In the genomic region with DNA sequence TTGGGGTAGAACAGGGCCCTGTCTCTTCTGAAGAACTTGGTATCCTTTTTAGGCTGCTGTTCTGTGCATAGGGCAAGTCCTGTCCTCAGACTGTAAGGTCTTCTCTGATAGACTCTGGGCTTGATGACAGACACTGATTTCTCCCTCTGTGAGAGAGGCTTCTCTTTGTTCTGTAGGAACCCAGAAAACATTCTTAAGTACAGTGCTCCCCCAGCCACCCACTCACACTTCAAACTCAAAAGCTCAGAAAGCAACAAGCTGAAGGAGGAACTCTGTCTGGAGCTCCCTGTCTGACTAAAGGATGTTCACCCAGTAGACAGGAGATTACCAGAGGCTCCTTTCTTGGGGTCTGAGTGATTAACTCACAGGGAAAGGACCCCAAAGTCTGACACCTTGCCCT, we compare ENCODE assay signal across 28 mouse cellular contexts. TPM values are rescaled to one million over a fixed set of nuclear protein-coding genes. Genes with fewer than 3 reads are reported as not detected.
DNase-seq lines count a peak whose midpoint lies in the region; ATAC-seq and TF ChIP-seq lines count a peak whose summit lies in the region.
"Had no signal": no experiment of that assay in that cellular context is flagged by ENCODE, and none has a peak within 500 bp of the region (broad histone marks: within the 10 kb centered on the region; RNA-seq: fewer than 3 reads in every experiment).

No protein-coding gene starts in this region.

- peak overlapping the region; percentile 41; the same call in 1 of the 2 replicates for H3K27ac ChIP-seq in layer of hippocampus, adult 2 months
- H3K27ac ChIP-seq in forebrain, embryonic 11.5 days (ENCODE audit: low read depth, low read length) = no peak overlapping the region
- H3K27ac ChIP-seq: embryonic facial prominence, embryonic 12.5 days; forebrain, embryonic 15.5 days; heart, adult 2 months; heart, embryonic 15.5 days; hindbrain, embryonic 13.5 days; limb, embryonic 13.5 days; lung, embryonic 15.5 days; midbrain, embryonic 10.5 days; midbrain, embryonic 15.5 days; neural tube, embryonic 13.5 days had no signal

- H3K9ac ChIP-seq in forebrain, embryonic 11.5 days (ENCODE audit: low read length) = no peak overlapping the region
- H3K9ac ChIP-seq: embryonic facial prominence, embryonic 12.5 days; forebrain, embryonic 15.5 days; heart, embryonic 15.5 days; hindbrain, embryonic 13.5 days; limb, embryonic 13.5 days; lung, embryonic 15.5 days; midbrain, embryonic 15.5 days; neural tube, embryonic 13.5 days had no signal

- H3K36me3 ChIP-seq in forebrain, embryonic 11.5 days (ENCODE audit: control insufficient read depth, insufficient read depth, low read length) = no peaks in the 10 kb centered on the region
- H3K36me3 ChIP-seq: forebrain, embryonic 15.5 days; heart, embryonic 15.5 days; lung, embryonic 15.5 days; midbrain, embryonic 15.5 days; neural tube, embryonic 13.5 days had no signal

- H3K4me1 ChIP-seq in forebrain, embryonic 11.5 days (replicated peaks; ENCODE audit: control insufficient read depth, insufficient read depth, low read length) = 0 out of 2 replicates have a peak, but pooled peaks cover 4% of the 10 kb centered on the region

- H3K9me3 ChIP-seq in forebrain, embryonic 11.5 days (ENCODE audit: control insufficient read depth, low read length) = no peaks in the 10 kb centered on the region
- H3K9me3 ChIP-seq: embryonic facial prominence, embryonic 12.5 days; forebrain, embryonic 15.5 days; heart, embryonic 15.5 days; hindbrain, embryonic 13.5 days; limb, embryonic 13.5 days; lung, embryonic 15.5 days; midbrain, embryonic 10.5 days; midbrain, embryonic 15.5 days; neural tube, embryonic 13.5 days had no signal

- peak in 1 of 2 experiments; percentile 32 for DNase-seq in layer of hippocampus, adult 2 months (ENCODE audit: low spot score in 2 of 2)
- DNase-seq in layer of hippocampus, adult 9-10 months (ENCODE audit: low spot score) = no peak
- DNase-seq in thymus, postnatal 14 days = peak; percentile 54
- no peak for DNase-seq in thymus, postnatal 4 days
- peak; percentile 74 for DNase-seq in naive thymus-derived CD4-positive, alpha-beta T cell, adult 2 months (ENCODE audit: low read depth)
- DNase-seq in forebrain, embryonic 11.5 days (ENCODE audit: low spot score) = no peak
- DNase-seq: adrenal gland, postnatal 14 days; B cell, adult 2 months; cerebellum, adult 11-12 months; cerebellum, adult 9-11 months; embryo, embryonic 11 days; heart, adult 2 months; heart, postnatal 36 days; kidney, postnatal 25 days; right cerebral cortex, postnatal 14 days had no signal

- H3K4me2 ChIP-seq in forebrain, embryonic 11.5 days (ENCODE audit: low read depth, low read length, severe bottlenecking) = no peak overlapping the region
- H3K4me2 ChIP-seq: embryonic facial prominence, embryonic 12.5 days; forebrain, embryonic 15.5 days; heart, embryonic 15.5 days; hindbrain, embryonic 13.5 days; limb, embryonic 13.5 days; liver, embryonic 11.5 days; lung, embryonic 15.5 days; midbrain, embryonic 15.5 days; neural tube, embryonic 13.5 days had no signal

- no peak for TF ChIP-seq CTCF in layer of hippocampus, adult 2 months (conservative IDR thresholded peaks at IDR 0.05)

- no peaks in the 10 kb centered on the region for H3K27me3 ChIP-seq in forebrain, embryonic 11.5 days (ENCODE audit: control insufficient read depth, insufficient read depth, low read length)
- H3K27me3 ChIP-seq: embryonic facial prominence, embryonic 12.5 days; forebrain, embryonic 15.5 days; heart, embryonic 15.5 days; hindbrain, embryonic 13.5 days; limb, embryonic 13.5 days; lung, embryonic 15.5 days; midbrain, embryonic 15.5 days; neural tube, embryonic 13.5 days; Patski had no signal

- ATAC-seq in forebrain, embryonic 11.5 days (replicated peaks; ENCODE audit: low FRiP score) = no peak
- ATAC-seq: forebrain, embryonic 15.5 days; intestine, postnatal 0 days; midbrain, embryonic 15.5 days; Patski had no signal

- no peak overlapping the region for H3K4me3 ChIP-seq in layer of hippocampus, adult 2 months
- no peak overlapping the region for H3K4me3 ChIP-seq in forebrain, embryonic 11.5 days (ENCODE audit: low read depth, low read length)
- H3K4me3 ChIP-seq: embryonic facial prominence, embryonic 12.5 days; forebrain, embryonic 15.5 days; heart, adult 2 months; heart, embryonic 15.5 days; hindbrain, embryonic 13.5 days; limb, embryonic 13.5 days; lung, embryonic 15.5 days; midbrain, embryonic 10.5 days; midbrain, embryonic 15.5 days; myocyte; neural tube, embryonic 13.5 days had no signal

RNA-seq across cellular contexts. Expression of gene Znrf1, which starts 40.6 kb away (rescaled TPM):
- 100 to 1,000 TPM; 105 to 107 TPM for total RNA-seq in layer of hippocampus, adult 2 months (2021)
- 64.1 and 71.5 TPM in 2 replicates for polyA plus RNA-seq in forebrain, embryonic 11.5 days (2014; fragmentation: Nextera tagmentation; extraction: Ambion mirVana)

RNA-seq across cellular contexts. Expression of gene Ldhd, which starts 53.7 kb away (rescaled TPM):
- total RNA-seq in layer of hippocampus, adult 2 months (2021) = 1 to 10 TPM; 6.8 to 7.8 TPM
- polyA plus RNA-seq in forebrain, embryonic 11.5 days (2014; fragmentation: Nextera tagmentation; extraction: Ambion mirVana) = 0.11 and 0.27 TPM in 2 replicates

RNA-seq across cellular contexts. Expression of gene Wdr59, which starts 54.6 kb away (rescaled TPM):
- 10 to 100 TPM; 24.1 to 24.2 TPM for total RNA-seq in layer of hippocampus, adult 2 months (2021)
- polyA plus RNA-seq in forebrain, embryonic 11.5 days (2014; fragmentation: Nextera tagmentation; extraction: Ambion mirVana) = 3.4 and 3.7 TPM in 2 replicates

Comparison
In these comparisons a context has a peak if more than half of its experiments do, and no peak if none do; other contexts are left out.
1. DNase-seq: peak in thymus, postnatal 14 days (single experiment) and naive thymus-derived CD4-positive, alpha-beta T cell, adult 2 months (single experiment); none in layer of hippocampus, adult 9-10 months (single experiment), thymus, postnatal 4 days (single experiment) and forebrain, embryonic 11.5 days (single experiment).